Mouse (Mus musculus): ENCODE measurements around the gene Osbpl7. TPM values are rescaled to one million over a fixed set of nuclear protein-coding genes. Genes with fewer than 3 reads are reported as not detected.

Osbpl7 gene
- total RNA-seq, 2 experiments from 2014 or later: 5.7 to 6.1 TPM

Small RNAs within 50 kb of the gene (microRNA-seq; reads per million reads assigned to microRNA genes)
- gene Mir8103: 2.4 to 4.9 reads per million in 2 experiments

Other genes with a start within 250 kb of the Osbpl7 start
- 100 to 1,000 TPM; 302 to 348 TPM for gene Nfe2l1, start 220.7 kb upstream of the Osbpl7 start, total RNA-seq (2021)
- gene Copz2, start 200.8 kb upstream of the Osbpl7 start, total RNA-seq (2021): 10 to 100 TPM; 43.8 to 50.3 TPM
- gene Cdk5rap3, start 134.1 kb upstream of the Osbpl7 start, total RNA-seq (2021): 10 to 100 TPM; 28.0 to 30.8 TPM
- gene Prr15l, start 122.5 kb upstream of the Osbpl7 start, total RNA-seq (2021): under 1 TPM; 0.47 to 0.74 TPM
- 10 to 100 TPM; 11.8 to 12.8 TPM for gene Pnpo, start 106.6 kb upstream of the Osbpl7 start, total RNA-seq (2021)
- 10 to 100 TPM; 15.0 to 16.1 TPM for gene Sp2, start 67.7 kb upstream of the Osbpl7 start, total RNA-seq (2021)
- under 1 TPM; 0.12 to 0.15 TPM for gene Sp6, start 37.2 kb upstream of the Osbpl7 start, total RNA-seq (2021)
- gene Scrn2, start 20.7 kb upstream of the Osbpl7 start, total RNA-seq (2021): 10 to 100 TPM; 11.3 to 16.1 TPM
- gene Lrrc46, start 9.2 kb upstream of the Osbpl7 start, total RNA-seq (2021): under 1 TPM; 0.31 to 0.45 TPM
- gene Mrpl10, start 9.1 kb upstream of the Osbpl7 start, total RNA-seq (2021): 10 to 100 TPM; 85.0 to 86.5 TPM
- gene Tbx21, start 64.7 kb downstream of the Osbpl7 start, total RNA-seq (2021): not detected
- gene Tbkbp1, start 100.9 kb downstream of the Osbpl7 start, total RNA-seq (2021): 10 to 100 TPM; 15.9 to 17.3 TPM
- 100 to 1,000 TPM; 107 to 121 TPM for gene Kpnb1, start 137.3 kb downstream of the Osbpl7 start, total RNA-seq (2021)
- 10 to 100 TPM; 64.2 to 71.8 TPM for gene Npepps, start 230.0 kb downstream of the Osbpl7 start, total RNA-seq (2021)